Mouse (Mus musculus) megakaryocyte, embryonic 14.5 days (primary cell): ENCODE measurements at regions not wholly inside any gene's neighbourhood (a gene's known extent, or its start where the extent isn't known, plus 50 kb on each side); places are given as distances from the start of the nearest gene placed in this dataset.

Experiments
- H3K27me3 ChIP-seq: replicated peaks from 2 replicates; pipeline ENCODE3; 2012; ENCODE audit warnings: inconsistent platforms
- H3K36me3 ChIP-seq: replicated peaks from 2 replicates; pipeline ENCODE3; 2012; ENCODE audit warnings: low read length, inconsistent platforms, mixed read lengths
- H3K4me1 ChIP-seq: 2 replicates; pipeline ENCODE4 v1.6.1; 2012; ENCODE audit warnings: inconsistent platforms
- H3K4me3 ChIP-seq: replicated peaks from 2 replicates; pipeline ENCODE3; 2012; ENCODE audit warnings: moderate library complexity, mild to moderate bottlenecking, inconsistent platforms
- H3K9me3 ChIP-seq: 2 replicates; pipeline ENCODE4 v1.6.1; 2012; ENCODE audit warnings: inconsistent platforms
- FLI1 ChIP-seq: IDR thresholded peaks from 2 replicates; pipeline ENCODE4 v1.6.1; 2012; ENCODE audit warnings: low read length, inconsistent platforms, mixed read lengths
- GATA1 ChIP-seq: IDR thresholded peaks from 3 replicates; pipeline ENCODE4 v1.6.1; 2012; ENCODE audit warnings: mixed read lengths, low read length, inconsistent platforms, borderline replicate concordance

- H3K4me1 ChIP-seq, result peaks cover 10% of the 10 kb centered on the region
- TF ChIP-seq FLI1, result no peak
- no peak for TF ChIP-seq GATA1
Measured at GRCm38 (mm10) chr19:53476768-53477547, 52.0 kb upstream of the Dusp5 start.

GRCm38 (mm10) chr19:53469256-53469655, 59.7 kb upstream of the Dusp5 start:
- Histone ChIP-seq H3K9me3 (peaks cover 41% of the 10 kb centered on the region), H3K36me3 (no peaks in the 10 kb centered on the region), H3K27me3 (peaks cover 9% of the 10 kb centered on the region), H3K4me1 (peaks cover 11% of the 10 kb centered on the region), H3K4me3 (no peak overlapping the region)
- TF ChIP-seq GATA1 (no peak), FLI1 (no peak)

More at GRCm38 (mm10) chr19:53476768-53477547, 52.0 kb upstream of the Dusp5 start:
- Histone ChIP-seq H3K4me3 (no peak overlapping the region), H3K36me3 (no peaks in the 10 kb centered on the region), H3K27me3 (peaks cover 34% of the 10 kb centered on the region), H3K9me3 (peaks cover 9% of the 10 kb centered on the region)

- Histone ChIP-seq H3K4me1 (peaks cover 27% of the 10 kb centered on the region), H3K9me3 (peaks cover 36% of the 10 kb centered on the region), H3K36me3 (no peaks in the 10 kb centered on the region), H3K4me3 (peak overlapping the region; percentile 64), H3K27me3 (peaks cover 36% of the 10 kb centered on the region)
- TF ChIP-seq FLI1 (no peak), GATA1 (no peak)
Measured at GRCm38 (mm10) chr19:53464681-53465080, 64.2 kb upstream of the Dusp5 start.

- Histone ChIP-seq H3K36me3 (no peaks in the 10 kb centered on the region), H3K4me3 (peak overlapping the region; percentile 64), H3K9me3 (peaks cover 36% of the 10 kb centered on the region), H3K27me3 (peaks cover 39% of the 10 kb centered on the region), H3K4me1 (peaks cover 27% of the 10 kb centered on the region)
- TF ChIP-seq GATA1 (no peak), FLI1 (no peak)
Measured at GRCm38 (mm10) chr19:53464135-53464534, 64.8 kb upstream of the Dusp5 start.

- peaks cover 27% of the 10 kb centered on the region for H3K4me1 ChIP-seq
- peaks cover 57% of the 10 kb centered on the region for H3K27me3 ChIP-seq
- TF ChIP-seq FLI1 (no peak), GATA1 (no peak)
- no peaks in the 10 kb centered on the region for H3K36me3 ChIP-seq
- peak overlapping the region; percentile 64 for H3K4me3 ChIP-seq
- peaks cover 19% of the 10 kb centered on the region for H3K9me3 ChIP-seq
Measured at GRCm38 (mm10) chr19:53461025-53462015, 67.6 kb upstream of the Dusp5 start.

- H3K4me3 ChIP-seq, result peak overlapping the region; percentile 64
- H3K9me3 ChIP-seq, result peaks cover 10% of the 10 kb centered on the region
- H3K4me1 ChIP-seq, result peaks cover 27% of the 10 kb centered on the region
- no peaks in the 10 kb centered on the region for H3K36me3 ChIP-seq
- TF ChIP-seq GATA1 (no peak), FLI1 (no peak)
- peaks cover 61% of the 10 kb centered on the region for H3K27me3 ChIP-seq
Measured at GRCm38 (mm10) chr19:53460312-53461024, 68.4 kb upstream of the Dusp5 start.

- H3K4me1 ChIP-seq, result peaks cover 17% of the 10 kb centered on the region
- H3K9me3 ChIP-seq, result peaks cover 6% of the 10 kb centered on the region; the same call in 1 of the 2 replicates
- H3K27me3 ChIP-seq, result peaks cover 69% of the 10 kb centered on the region
- H3K36me3 ChIP-seq, result no peaks in the 10 kb centered on the region
- TF ChIP-seq GATA1 (no peak), FLI1 (no peak)
- H3K4me3 ChIP-seq, result no peak overlapping the region
Measured at GRCm38 (mm10) chr19:53459407-53459788, 69.0 kb upstream of the Smndc1 start.

- H3K4me3 ChIP-seq, result no peak overlapping the region
- peaks cover 69% of the 10 kb centered on the region for H3K27me3 ChIP-seq
- peaks cover 6% of the 10 kb centered on the region; the same call in 1 of the 2 replicates for H3K9me3 ChIP-seq
- peaks cover 12% of the 10 kb centered on the region for H3K4me1 ChIP-seq
- TF ChIP-seq GATA1 (no peak), FLI1 (no peak)
- no peaks in the 10 kb centered on the region for H3K36me3 ChIP-seq
Measured at GRCm38 (mm10) chr19:53458770-53459406, 68.5 kb upstream of the Smndc1 start.

- Histone ChIP-seq H3K4me3 (no peak overlapping the region), H3K27me3 (peaks cover 54% of the 10 kb centered on the region), H3K36me3 (no peaks in the 10 kb centered on the region), H3K4me1 (peaks cover 12% of the 10 kb centered on the region), H3K9me3 (no peaks in the 10 kb centered on the region)
- no peak for TF ChIP-seq FLI1
- TF ChIP-seq GATA1, result no peak
Measured at GRCm38 (mm10) chr19:53456681-53457080, 66.3 kb upstream of the Smndc1 start.
